Mouse (Mus musculus): Measurements from ENCODE around the gene Ptprf.

The Ptprf gene

GRCm38 (mm10) chr4:118286202-118286601 is 5.0 kb downstream of the Ptprf start:
- DNase-seq (ENCODE audit: low spot score in 2 of 2) = no peak

GRCm38 (mm10) chr4:118282182-118282562 is 9.0 kb downstream of the Ptprf start:
- no peak for DNase-seq (ENCODE audit: low spot score in 2 of 2)

- no peak for DNase-seq (ENCODE audit: low spot score in 2 of 2)
Observed at GRCm38 (mm10) chr4:118281444-118282181, 9.6 kb downstream of the Ptprf start.

GRCm38 (mm10) chr4:118280506-118280905 is 10.7 kb downstream of the Ptprf start:
- DNase-seq (ENCODE audit: low spot score in 2 of 2) = no peak

- DNase-seq (ENCODE audit: low spot score in 2 of 2) = no peak
Observed at GRCm38 (mm10) chr4:118276520-118277232, 14.5 kb downstream of the Ptprf start.

- DNase-seq (ENCODE audit: low spot score in 2 of 2) = no peak
Observed at GRCm38 (mm10) chr4:118275601-118276519, 15.3 kb downstream of the Ptprf start.

GRCm38 (mm10) chr4:118274521-118274920 is 16.7 kb downstream of the Ptprf start:
- no peak for DNase-seq (ENCODE audit: low spot score in 2 of 2)

- DNase-seq (ENCODE audit: low spot score in 2 of 2) = no peak
Observed at GRCm38 (mm10) chr4:118273998-118274397, 17.2 kb downstream of the Ptprf start.

GRCm38 (mm10) chr4:118273545-118273944 is 17.7 kb downstream of the Ptprf start:
- DNase-seq (ENCODE audit: low spot score in 2 of 2) = no peak

GRCm38 (mm10) chr4:118272871-118273270 is 18.3 kb downstream of the Ptprf start:
- no peak for DNase-seq (ENCODE audit: low spot score in 2 of 2)

- DNase-seq (ENCODE audit: low spot score in 2 of 2) = no peak
Observed at GRCm38 (mm10) chr4:118272258-118272657, 18.9 kb downstream of the Ptprf start.

GRCm38 (mm10) chr4:118271556-118272074 is 19.6 kb downstream of the Ptprf start:
- no peak for DNase-seq (ENCODE audit: low spot score in 2 of 2)

- DNase-seq (ENCODE audit: low spot score in 2 of 2) = no peak
Observed at GRCm38 (mm10) chr4:118270706-118271105, 20.5 kb downstream of the Ptprf start.

- no peak for DNase-seq (ENCODE audit: low spot score in 2 of 2)
Observed at GRCm38 (mm10) chr4:118269999-118270398, 21.2 kb downstream of the Ptprf start.

GRCm38 (mm10) chr4:118268429-118269212 is 22.6 kb downstream of the Ptprf start:
- no peak for DNase-seq (ENCODE audit: low spot score in 2 of 2)

GRCm38 (mm10) chr4:118265557-118265956 is 25.6 kb downstream of the Ptprf start:
- DNase-seq (ENCODE audit: low spot score in 2 of 2) = no peak

GRCm38 (mm10) chr4:118261771-118262473 is 29.3 kb downstream of the Ptprf start:
- DNase-seq (ENCODE audit: low spot score in 2 of 2) = no peak

GRCm38 (mm10) chr4:118261291-118261690 is 29.9 kb downstream of the Ptprf start:
- DNase-seq (ENCODE audit: low spot score in 2 of 2) = no peak

- peak in 1 of 2 experiments; percentile 10 for DNase-seq (ENCODE audit: low spot score in 2 of 2)
Observed at GRCm38 (mm10) chr4:118260551-118261267, 30.5 kb downstream of the Ptprf start.
